Mouse (Mus musculus) heart, adult 11 months (tissue): ENCODE measurements around the gene Duox2.
A peak's percentile ranks its signal among the peaks of the same experiment; 100 is the strongest.

Experiments used
- DNase-seq: peaks from one replicate; pipeline ENCODE4 v3.0.0; 2022

The Duox2 gene

GRCm38 (mm10) chr2:122234611-122235288, 63.5 kb downstream of the Duox2 start, which contains the start of gene Sord:
Sord (plus strand) TSS chr2:122234749.
- DNase-seq = peak; percentile 98

GRCm38 (mm10) chr2:122233759-122234557, 64.3 kb downstream of the Duox2 start:
- DNase-seq = peak; percentile 92

DNA sequence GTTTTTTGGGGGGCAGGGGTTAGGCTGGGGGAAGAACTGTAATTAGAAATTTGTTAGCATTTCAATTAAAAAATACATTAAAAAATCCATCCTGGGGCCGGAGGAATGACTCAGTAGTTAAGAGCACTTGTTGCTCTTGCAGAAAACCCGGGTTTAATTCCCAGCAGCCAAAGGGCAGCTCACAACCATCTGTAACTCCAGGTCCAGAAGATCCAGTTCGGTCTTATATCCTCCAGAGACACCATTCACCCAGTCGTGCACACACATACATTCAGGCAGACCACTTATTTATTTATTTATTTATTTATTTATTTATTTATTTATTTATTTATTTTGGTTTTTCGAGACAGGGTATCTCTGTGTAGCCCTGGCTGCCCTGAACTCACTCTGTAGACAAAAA, 64.9 kb downstream of the Duox2 start:
- DNase-seq = no peak

DNA sequence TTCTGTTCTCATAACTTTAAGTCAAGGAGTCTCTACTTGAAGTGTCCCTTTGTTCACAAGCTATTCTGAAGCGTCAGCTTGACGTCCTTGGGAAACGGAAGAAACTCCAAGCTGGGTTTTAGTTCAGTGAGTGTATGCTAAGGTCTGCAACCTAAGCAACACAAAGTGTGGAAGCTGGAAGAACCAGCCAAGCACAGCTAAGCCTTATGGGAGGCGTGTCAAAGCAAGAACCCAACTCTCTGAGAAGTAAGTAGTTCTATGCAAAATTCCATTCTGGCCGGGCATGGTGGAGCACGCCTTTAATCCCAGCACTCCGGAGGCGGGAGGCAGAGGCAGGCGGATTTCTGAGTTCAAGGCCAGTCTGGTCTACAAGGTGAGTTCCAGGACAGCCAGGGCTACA, 66.6 kb downstream of the Duox2 start:
- DNase-seq = no peak

GRCm38 (mm10) chr2:122230395-122230794, 67.9 kb downstream of the Duox2 start:
- no peak for DNase-seq
